ENCODE assay signal across 16 mouse cellular contexts in genomic region chr6:141375155-141375554, GRCm38 (mm10).
DNase-seq lines count a peak whose midpoint lies in the region; ATAC-seq and TF ChIP-seq lines count a peak whose summit lies in the region.
"Had no signal": no experiment of that assay in that cellular context is flagged by ENCODE, and none has a peak within 500 bp of the region (broad histone marks: within the 10 kb centered on the region; RNA-seq: fewer than 3 reads in every experiment).

No protein-coding gene starts in this region.

- no peak overlapping the region for H3K27ac ChIP-seq in intestine, postnatal 0 days (ENCODE audit: low read depth, low read length)
- H3K27ac ChIP-seq in intestine, embryonic 16.5 days (ENCODE audit: low read length): no peak overlapping the region
- no peak overlapping the region for H3K27ac ChIP-seq in lung, embryonic 14.5 days (ENCODE audit: low read depth)
- no peak overlapping the region for H3K27ac ChIP-seq in small intestine, adult 2 months (ENCODE audit: insufficient read depth, low read depth, low read length)
- H3K27ac ChIP-seq: embryonic facial prominence, embryonic 10.5 days; forebrain, embryonic 15.5 days; heart, embryonic 13.5 days; liver, embryonic 15.5 days had no signal

- H3K36me3 ChIP-seq in intestine, postnatal 0 days (ENCODE audit: control insufficient read depth, insufficient read depth): no peaks in the 10 kb centered on the region
- no peaks in the 10 kb centered on the region for H3K36me3 ChIP-seq in intestine, embryonic 16.5 days (ENCODE audit: control insufficient read depth, insufficient read depth, low read length)
- H3K36me3 ChIP-seq in lung, embryonic 14.5 days (ENCODE audit: insufficient read depth): no peaks in the 10 kb centered on the region
- H3K36me3 ChIP-seq in small intestine, adult 2 months (ENCODE audit: control insufficient read depth, insufficient read depth, low read length): no peaks in the 10 kb centered on the region
- H3K36me3 ChIP-seq: embryonic facial prominence, embryonic 10.5 days; forebrain, embryonic 15.5 days; heart, embryonic 13.5 days; liver, embryonic 15.5 days had no signal

- no peaks in the 10 kb centered on the region for H3K27me3 ChIP-seq in intestine, postnatal 0 days (replicated peaks; ENCODE audit: control insufficient read depth, insufficient read depth, low read length)
- no peaks in the 10 kb centered on the region for H3K27me3 ChIP-seq in intestine, embryonic 16.5 days (replicated peaks; ENCODE audit: control insufficient read depth, insufficient read depth, low read length)
- no peaks in the 10 kb centered on the region for H3K27me3 ChIP-seq in lung, embryonic 14.5 days (ENCODE audit: insufficient read depth, low read length)
- H3K27me3 ChIP-seq in small intestine, adult 2 months (ENCODE audit: control insufficient read depth, insufficient read depth, low read length): no peaks in the 10 kb centered on the region
- H3K27me3 ChIP-seq: forebrain, embryonic 15.5 days; heart, embryonic 13.5 days; liver, embryonic 15.5 days had no signal

- no peak overlapping the region for H3K4me3 ChIP-seq in intestine, postnatal 0 days (ENCODE audit: low read depth, low read length)
- H3K4me3 ChIP-seq in intestine, embryonic 16.5 days (ENCODE audit: low read length): no peak overlapping the region
- no peak overlapping the region for H3K4me3 ChIP-seq in lung, embryonic 14.5 days (ENCODE audit: low read depth, low read length)
- no peak overlapping the region for H3K4me3 ChIP-seq in small intestine, adult 2 months (ENCODE audit: low read depth, low read length)
- H3K4me3 ChIP-seq: embryonic facial prominence, embryonic 10.5 days; erythroblast, embryonic 14.5 days; forebrain, embryonic 15.5 days; heart, embryonic 13.5 days; liver, embryonic 15.5 days had no signal

- ATAC-seq in intestine, postnatal 0 days: no peak
- no peak for ATAC-seq in intestine, embryonic 16.5 days
- no peak for ATAC-seq in lung, embryonic 14.5 days (ENCODE audit: insufficient read depth)
- ATAC-seq: midbrain, embryonic 16.5 days had no signal

- H3K9me3 ChIP-seq in intestine, postnatal 0 days (ENCODE audit: control insufficient read depth): no peaks in the 10 kb centered on the region
- no peaks in the 10 kb centered on the region for H3K9me3 ChIP-seq in intestine, embryonic 16.5 days (ENCODE audit: control insufficient read depth, low read length)
- H3K9me3 ChIP-seq in lung, embryonic 14.5 days (ENCODE audit: low read depth, low read length): no peaks in the 10 kb centered on the region
- H3K9me3 ChIP-seq: embryonic facial prominence, embryonic 10.5 days; forebrain, embryonic 15.5 days; heart, embryonic 13.5 days; liver, embryonic 15.5 days had no signal

- WGBS in intestine, postnatal 0 days: 64% methylated on average over 4 of the region's 4 CpGs
- 63% methylated on average over 4 of the region's 4 CpGs for WGBS in intestine, embryonic 16.5 days
- 65% methylated on average over 4 of the region's 4 CpGs for WGBS in lung, embryonic 14.5 days
- WGBS in small intestine, adult 2 months: 61% methylated on average over 4 of the region's 4 CpGs

- no peaks in the 10 kb centered on the region for H3K4me1 ChIP-seq in intestine, postnatal 0 days (replicated peaks; ENCODE audit: control insufficient read depth, insufficient read depth, low read length)
- 0 out of 2 replicates have a peak, but pooled peaks cover 5% of the 10 kb centered on the region for H3K4me1 ChIP-seq in intestine, embryonic 16.5 days (ENCODE audit: control insufficient read depth, insufficient read depth, low read length)
- H3K4me1 ChIP-seq in lung, embryonic 14.5 days (ENCODE audit: insufficient read depth): no peaks in the 10 kb centered on the region
- H3K4me1 ChIP-seq in small intestine, adult 2 months (ENCODE audit: control insufficient read depth, insufficient read depth, insufficient read length, low read length): no peaks in the 10 kb centered on the region
- H3K4me1 ChIP-seq: embryonic facial prominence, embryonic 10.5 days; forebrain, embryonic 15.5 days; liver, embryonic 15.5 days had no signal

- no peak overlapping the region for H3K9ac ChIP-seq in intestine, postnatal 0 days (ENCODE audit: low read depth, low read length)
- no peak overlapping the region for H3K9ac ChIP-seq in intestine, embryonic 16.5 days (ENCODE audit: low read depth, low read length)
- no peak overlapping the region for H3K9ac ChIP-seq in lung, embryonic 14.5 days
- H3K9ac ChIP-seq: forebrain, embryonic 15.5 days; heart, embryonic 13.5 days; liver, embryonic 15.5 days had no signal

- DNase-seq in lung, embryonic 14.5 days: peak; percentile 23
- no peak for DNase-seq in lung, adult 18-20 months
- peak; percentile 16 for DNase-seq in cerebellum, adult 8-10 months
- DNase-seq in right cerebral cortex, postnatal 4 days: no peak
- DNase-seq: gastrocnemius, postnatal 36 days; right cerebral cortex, postnatal 14 days; thymus, postnatal 14 days had no signal

- no peak overlapping the region for H3K4me2 ChIP-seq in intestine, postnatal 0 days (replicated peaks; ENCODE audit: low read depth)
- no peak overlapping the region for H3K4me2 ChIP-seq in intestine, embryonic 16.5 days (ENCODE audit: low read depth, low read length)
- no peak overlapping the region for H3K4me2 ChIP-seq in lung, embryonic 14.5 days
- H3K4me2 ChIP-seq: forebrain, embryonic 15.5 days; heart, embryonic 13.5 days; liver, embryonic 15.5 days had no signal

- peak; percentile 50 for TF ChIP-seq CTCF in intestine, postnatal 0 days (IDR thresholded peaks at IDR 0.05; ENCODE audit: low read depth)
- TF ChIP-seq CTCF in lung, embryonic 14.5 days (IDR thresholded peaks at IDR 0.05; ENCODE audit: low read depth): peak; percentile 32
- peak; percentile 25; the same call in 1 of the 2 replicates for TF ChIP-seq CTCF in small intestine, adult 2 months (IDR thresholded peaks at IDR 0.05; ENCODE audit: extremely low read depth, insufficient read length, insufficient replicate concordance, low read depth, low read length)

- no peak for TF ChIP-seq POLR2A in small intestine, adult 2 months (IDR thresholded peaks at IDR 0.05; ENCODE audit: low read depth, low read length)

Comparison
In these comparisons a context has a peak if more than half of its experiments do, and no peak if none do; other contexts are left out.
1. DNase-seq: peak in lung, embryonic 14.5 days (single experiment) and cerebellum, adult 8-10 months (single experiment); none in lung, adult 18-20 months (0 of 2) and right cerebral cortex, postnatal 4 days (single experiment).
2. Peak in every context shown above with its lines, with median percentiles within 50 percentile points of each other: CTCF ChIP-seq.